Comparison of ENCODE assay signal across 18 mouse cellular contexts in the genomic region with DNA sequence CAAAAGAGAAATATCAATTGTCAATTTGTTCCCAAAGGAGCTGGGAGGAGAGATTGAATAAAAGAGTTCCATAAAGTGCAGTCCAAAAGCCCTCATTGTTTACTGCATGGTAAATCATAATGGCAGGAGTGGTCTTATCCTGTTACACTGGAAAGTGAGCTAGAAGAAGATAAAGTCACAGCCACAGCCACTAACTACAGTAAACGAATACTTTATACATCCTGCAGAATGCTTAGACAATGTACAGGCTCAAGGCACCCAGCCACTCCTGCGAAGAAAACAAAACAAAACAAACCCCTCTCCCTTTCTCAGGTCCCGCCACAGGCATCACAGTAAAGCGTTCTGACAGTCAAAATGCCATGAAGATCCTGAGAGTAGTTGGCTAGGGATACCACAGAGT.
DNase-seq lines count a peak whose midpoint lies in the region; ATAC-seq and TF ChIP-seq lines count a peak whose summit lies in the region.
"Had no signal": no experiment of that assay in that cellular context is flagged by ENCODE, and none has a peak within 500 bp of the region (broad histone marks: within the 10 kb centered on the region; RNA-seq: fewer than 3 reads in every experiment).

No protein-coding gene starts in this region.

- H3K4me3 ChIP-seq in hindbrain, embryonic 15.5 days: no peak overlapping the region
- no peak overlapping the region for H3K4me3 ChIP-seq in hindbrain, embryonic 10.5 days
- H3K4me3 ChIP-seq in lung, postnatal 0 days (ENCODE audit: low read depth, low read length): no peak overlapping the region
- H3K4me3 ChIP-seq in stomach, embryonic 15.5 days (replicated peaks): no peak overlapping the region
- no peak overlapping the region for H3K4me3 ChIP-seq in stomach, postnatal 0 days (ENCODE audit: low read depth, low read length)
- H3K4me3 ChIP-seq in embryonic facial prominence, embryonic 15.5 days (replicated peaks): no peak overlapping the region
- H3K4me3 ChIP-seq in forebrain, embryonic 10.5 days: no peak overlapping the region
- H3K4me3 ChIP-seq: gastrocnemius, adult 2 months; heart, embryonic 15.5 days had no signal

- DNase-seq in hindbrain, embryonic 10.5 days (ENCODE audit: low spot score): no peak
- DNase-seq in lung, postnatal 0 days (ENCODE audit: low spot score): no peak
- no peak for DNase-seq in lung, postnatal 14 days
- no peak for DNase-seq in stomach, postnatal 0 days (ENCODE audit: low spot score)
- no peak for DNase-seq in forebrain, embryonic 10.5 days (ENCODE audit: extremely low spot score, low spot score)
- DNase-seq: adrenal gland, adult 2 months; adrenal gland, postnatal 25 days; cerebellum, adult 18-20 months; cerebellum, postnatal 36 days; gastrocnemius, adult 2 months; gastrocnemius, postnatal 25 days; heart, postnatal 14 days had no signal

- no peaks in the 10 kb centered on the region for H3K9me3 ChIP-seq in hindbrain, embryonic 15.5 days
- no peaks in the 10 kb centered on the region for H3K9me3 ChIP-seq in hindbrain, embryonic 10.5 days
- H3K9me3 ChIP-seq in lung, postnatal 0 days (ENCODE audit: low read length): no peaks in the 10 kb centered on the region
- H3K9me3 ChIP-seq in stomach, embryonic 15.5 days: no peaks in the 10 kb centered on the region
- no peaks in the 10 kb centered on the region for H3K9me3 ChIP-seq in stomach, postnatal 0 days (ENCODE audit: control insufficient read depth, low read length)
- H3K9me3 ChIP-seq in embryonic facial prominence, embryonic 15.5 days (replicated peaks): no peaks in the 10 kb centered on the region
- H3K9me3 ChIP-seq in forebrain, embryonic 10.5 days: no peaks in the 10 kb centered on the region
- H3K9me3 ChIP-seq: heart, embryonic 15.5 days had no signal

- WGBS in hindbrain, embryonic 15.5 days: 53% methylated on average over 4 of the region's 4 CpGs
- WGBS in hindbrain, embryonic 10.5 days: 73% methylated on average over 4 of the region's 4 CpGs
- 41% methylated on average over 4 of the region's 4 CpGs for WGBS in lung, postnatal 0 days
- WGBS in stomach, embryonic 15.5 days: 43% methylated on average over 4 of the region's 4 CpGs
- WGBS in stomach, postnatal 0 days: 38% methylated on average over 4 of the region's 4 CpGs
- 32% methylated on average over 4 of the region's 4 CpGs for WGBS in embryonic facial prominence, embryonic 15.5 days
- WGBS in forebrain, embryonic 10.5 days: 76% methylated on average over 4 of the region's 4 CpGs

- peak overlapping the region; percentile 53; the same call in 1 of the 2 replicates for H3K27ac ChIP-seq in hindbrain, embryonic 15.5 days (replicated peaks)
- no peak overlapping the region for H3K27ac ChIP-seq in hindbrain, embryonic 10.5 days
- no peak overlapping the region for H3K27ac ChIP-seq in lung, postnatal 0 days (ENCODE audit: low read length)
- H3K27ac ChIP-seq in stomach, embryonic 15.5 days: 0 out of 2 replicates have a peak overlapping the region, but pooled peaks have one; percentile 8
- H3K27ac ChIP-seq in stomach, postnatal 0 days (replicated peaks): no peak overlapping the region
- H3K27ac ChIP-seq in embryonic facial prominence, embryonic 15.5 days (replicated peaks): peak overlapping the region; percentile 61; the same call in 1 of the 2 replicates
- H3K27ac ChIP-seq in forebrain, embryonic 10.5 days: no peak overlapping the region
- H3K27ac ChIP-seq: gastrocnemius, adult 2 months; heart, embryonic 15.5 days had no signal

- peak; percentile 41; the same call in 1 of the 2 replicates for TF ChIP-seq EP300 in lung, postnatal 0 days (IDR thresholded peaks at IDR 0.05)
- TF ChIP-seq EP300 in stomach, postnatal 0 days (optimal IDR thresholded peaks at IDR 0.05): no peak

- H3K9ac ChIP-seq in hindbrain, embryonic 15.5 days: no peak overlapping the region
- H3K9ac ChIP-seq in lung, postnatal 0 days (replicated peaks; ENCODE audit: low read depth): no peak overlapping the region
- H3K9ac ChIP-seq in stomach, embryonic 15.5 days: no peak overlapping the region
- H3K9ac ChIP-seq in stomach, postnatal 0 days (ENCODE audit: low read length): no peak overlapping the region
- no peak overlapping the region for H3K9ac ChIP-seq in embryonic facial prominence, embryonic 15.5 days
- H3K9ac ChIP-seq: heart, embryonic 15.5 days had no signal

- TF ChIP-seq CTCF in lung, postnatal 0 days (IDR thresholded peaks at IDR 0.05): no peak
- TF ChIP-seq CTCF in stomach, postnatal 0 days (IDR thresholded peaks at IDR 0.05; ENCODE audit: low read depth): no peak

- H3K36me3 ChIP-seq in hindbrain, embryonic 15.5 days: no peaks in the 10 kb centered on the region
- no peaks in the 10 kb centered on the region for H3K36me3 ChIP-seq in hindbrain, embryonic 10.5 days
- H3K36me3 ChIP-seq in lung, postnatal 0 days (ENCODE audit: insufficient read depth, low read length): no peaks in the 10 kb centered on the region
- no peaks in the 10 kb centered on the region for H3K36me3 ChIP-seq in stomach, embryonic 15.5 days
- H3K36me3 ChIP-seq in stomach, postnatal 0 days (ENCODE audit: control insufficient read depth, insufficient read depth, low read length): no peaks in the 10 kb centered on the region
- no peaks in the 10 kb centered on the region for H3K36me3 ChIP-seq in embryonic facial prominence, embryonic 15.5 days
- no peaks in the 10 kb centered on the region for H3K36me3 ChIP-seq in forebrain, embryonic 10.5 days (replicated peaks)
- H3K36me3 ChIP-seq: heart, embryonic 15.5 days had no signal

- no peak overlapping the region for H3K4me2 ChIP-seq in hindbrain, embryonic 15.5 days
- H3K4me2 ChIP-seq in lung, postnatal 0 days (replicated peaks; ENCODE audit: low read depth, low read length): no peak overlapping the region
- no peak overlapping the region for H3K4me2 ChIP-seq in stomach, embryonic 15.5 days
- H3K4me2 ChIP-seq in stomach, postnatal 0 days (replicated peaks; ENCODE audit: low read depth): no peak overlapping the region
- no peak overlapping the region for H3K4me2 ChIP-seq in embryonic facial prominence, embryonic 15.5 days (replicated peaks)
- H3K4me2 ChIP-seq: heart, embryonic 11.5 days; heart, embryonic 15.5 days had no signal

- ATAC-seq in hindbrain, embryonic 15.5 days (ENCODE audit: low FRiP score, low read depth): no peak
- no peak; the same call in 1 of the 2 replicates for ATAC-seq in lung, postnatal 0 days
- ATAC-seq in stomach, embryonic 15.5 days (ENCODE audit: insufficient read depth, low FRiP score, low read depth): no peak
- ATAC-seq in stomach, postnatal 0 days (ENCODE audit: low FRiP score, low TSS enrichment): no peak
- peak; percentile 57; the same call in 1 of the 2 replicates for ATAC-seq in embryonic facial prominence, embryonic 15.5 days (ENCODE audit: insufficient number of reproducible peaks, low FRiP score, low TSS enrichment, low read depth)
- ATAC-seq: forebrain, embryonic 14.5 days had no signal

- H3K4me1 ChIP-seq in hindbrain, embryonic 15.5 days (replicated peaks): peaks cover 19% of the 10 kb centered on the region
- peaks cover 34% of the 10 kb centered on the region for H3K4me1 ChIP-seq in hindbrain, embryonic 10.5 days (replicated peaks)
- H3K4me1 ChIP-seq in lung, postnatal 0 days (ENCODE audit: insufficient read depth, low read depth, low read length): no peaks in the 10 kb centered on the region; the same call in 1 of the 2 replicates
- peaks cover 15% of the 10 kb centered on the region for H3K4me1 ChIP-seq in stomach, embryonic 15.5 days
- H3K4me1 ChIP-seq in stomach, postnatal 0 days (replicated peaks; ENCODE audit: control insufficient read depth, insufficient read depth): peaks cover 5% of the 10 kb centered on the region
- H3K4me1 ChIP-seq in embryonic facial prominence, embryonic 15.5 days: peaks cover 17% of the 10 kb centered on the region; the same call in 1 of the 2 replicates
- H3K4me1 ChIP-seq in forebrain, embryonic 10.5 days: peaks cover 25% of the 10 kb centered on the region

- no peaks in the 10 kb centered on the region for H3K27me3 ChIP-seq in hindbrain, embryonic 15.5 days
- H3K27me3 ChIP-seq in hindbrain, embryonic 10.5 days (ENCODE audit: insufficient read depth, poor library complexity, severe bottlenecking): no peaks in the 10 kb centered on the region
- no peaks in the 10 kb centered on the region for H3K27me3 ChIP-seq in lung, postnatal 0 days (replicated peaks; ENCODE audit: insufficient read depth, low read length)
- H3K27me3 ChIP-seq in stomach, embryonic 15.5 days (replicated peaks): no peaks in the 10 kb centered on the region
- H3K27me3 ChIP-seq in stomach, postnatal 0 days (ENCODE audit: control insufficient read depth, insufficient read depth, low read length): no peaks in the 10 kb centered on the region
- no peaks in the 10 kb centered on the region for H3K27me3 ChIP-seq in embryonic facial prominence, embryonic 15.5 days
- H3K27me3 ChIP-seq in forebrain, embryonic 10.5 days (ENCODE audit: poor library complexity, severe bottlenecking): no peaks in the 10 kb centered on the region
- H3K27me3 ChIP-seq: heart, embryonic 15.5 days had no signal

Comparison
In these comparisons a context has a peak if more than half of its experiments do, and no peak if none do; other contexts are left out.
1. H3K27ac ChIP-seq: peak in hindbrain, embryonic 15.5 days (single experiment), stomach, embryonic 15.5 days (single experiment) and embryonic facial prominence, embryonic 15.5 days (single experiment); none in hindbrain, embryonic 10.5 days (single experiment), lung, postnatal 0 days (single experiment), stomach, postnatal 0 days (single experiment) and forebrain, embryonic 10.5 days (single experiment).